Mouse (Mus musculus): Measurements from ENCODE around the gene Card6.

Gene Card6

DNA sequence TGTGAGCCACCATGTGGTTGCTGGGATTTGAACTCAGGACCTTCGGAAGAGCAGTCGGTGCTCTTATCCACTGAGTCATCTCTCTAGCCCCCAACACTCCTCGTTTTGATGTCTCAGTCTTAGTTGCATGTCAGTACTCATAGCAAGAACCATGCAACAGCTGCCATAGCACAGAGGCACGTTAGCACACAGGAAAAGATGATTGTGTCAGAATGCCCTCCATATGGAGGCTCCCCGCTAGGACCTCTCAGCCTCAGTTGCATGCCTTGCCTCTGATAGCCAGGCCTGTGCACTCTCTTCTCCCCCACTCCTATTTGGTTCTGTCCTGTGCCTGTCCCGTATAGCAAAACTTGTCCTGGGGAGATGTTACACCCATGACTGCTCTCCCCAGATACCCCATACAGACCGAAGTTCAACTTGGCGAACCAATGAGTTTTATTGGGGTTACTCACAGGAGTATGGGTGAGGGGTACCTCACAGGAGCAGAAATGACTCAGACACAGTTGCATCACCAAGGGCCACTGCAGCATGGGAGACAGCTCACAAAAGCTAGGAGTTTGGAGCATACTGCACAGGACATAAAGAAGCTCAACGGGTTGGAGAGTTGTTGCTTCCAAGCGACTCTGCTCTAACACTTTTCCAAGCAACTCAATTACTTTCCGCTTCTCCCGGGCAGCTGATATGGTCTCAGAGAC, 20.9 kb upstream of the Card6 start:
- DNase-seq (ENCODE audit: low spot score in 2 of 2), result no peak

DNA sequence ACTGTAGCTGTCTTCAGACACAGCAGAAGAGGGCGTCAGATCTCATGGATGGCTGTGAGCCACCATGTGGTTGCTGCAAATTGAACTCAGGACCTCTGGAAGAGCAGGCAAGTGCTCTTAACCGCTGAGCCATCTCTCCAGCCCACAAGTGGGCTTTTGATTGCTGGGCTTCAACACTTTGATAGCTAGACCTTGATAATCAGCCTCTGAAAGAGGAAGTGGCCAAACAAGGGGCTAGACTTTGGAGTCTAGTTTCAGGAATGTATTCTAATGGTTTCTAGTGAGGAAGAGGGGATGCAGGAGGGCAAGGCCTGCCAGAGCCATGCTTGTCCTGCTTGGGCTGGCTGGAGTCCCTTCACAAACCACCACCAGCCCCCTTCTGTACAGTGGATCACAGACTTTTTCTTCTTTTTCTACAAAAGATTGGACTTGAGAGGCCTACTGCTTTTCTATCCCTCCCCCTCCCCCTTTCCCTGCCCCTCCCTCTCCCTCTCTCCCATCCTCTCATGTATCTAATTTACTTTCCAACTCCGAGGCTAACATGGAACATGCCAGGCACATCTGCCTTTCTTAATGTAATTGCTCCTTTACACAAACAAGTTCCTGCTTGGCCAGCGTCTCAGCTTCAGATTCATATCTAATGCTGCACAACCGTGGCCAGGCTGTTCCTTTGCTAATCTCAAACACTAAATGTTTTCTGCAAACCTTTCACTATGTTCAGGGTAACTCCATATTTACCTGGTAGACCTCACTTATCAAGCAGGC, 20.0 kb upstream of the Card6 start:
- no peak for DNase-seq (ENCODE audit: low spot score in 2 of 2)

- no peak for DNase-seq (ENCODE audit: low spot score in 2 of 2)
These were observed 19.1 kb upstream of the Card6 start for GRCm38 (mm10) chr15:5127487-5127886.

DNA sequence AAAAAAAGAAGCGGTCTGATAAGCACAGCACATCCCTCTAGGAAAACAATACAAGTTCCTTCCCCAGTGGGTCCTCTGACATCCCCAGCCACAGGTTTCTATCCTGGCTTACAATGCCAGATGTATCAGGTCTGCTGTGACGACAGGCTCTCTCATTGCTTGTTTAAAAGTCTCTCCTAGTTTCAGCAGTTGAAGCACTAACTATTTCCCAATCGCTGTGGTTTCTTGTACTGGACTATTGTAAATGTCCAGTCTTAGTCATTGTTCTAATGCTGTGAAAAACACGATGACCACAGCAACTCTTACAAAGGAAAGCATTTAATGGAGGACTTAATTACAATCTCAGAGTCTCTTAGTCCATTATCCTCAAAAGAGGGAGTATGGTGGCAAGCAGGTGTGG, 18.1 kb upstream of the Card6 start:
- DNase-seq (ENCODE audit: low spot score in 2 of 2), result no peak

DNA sequence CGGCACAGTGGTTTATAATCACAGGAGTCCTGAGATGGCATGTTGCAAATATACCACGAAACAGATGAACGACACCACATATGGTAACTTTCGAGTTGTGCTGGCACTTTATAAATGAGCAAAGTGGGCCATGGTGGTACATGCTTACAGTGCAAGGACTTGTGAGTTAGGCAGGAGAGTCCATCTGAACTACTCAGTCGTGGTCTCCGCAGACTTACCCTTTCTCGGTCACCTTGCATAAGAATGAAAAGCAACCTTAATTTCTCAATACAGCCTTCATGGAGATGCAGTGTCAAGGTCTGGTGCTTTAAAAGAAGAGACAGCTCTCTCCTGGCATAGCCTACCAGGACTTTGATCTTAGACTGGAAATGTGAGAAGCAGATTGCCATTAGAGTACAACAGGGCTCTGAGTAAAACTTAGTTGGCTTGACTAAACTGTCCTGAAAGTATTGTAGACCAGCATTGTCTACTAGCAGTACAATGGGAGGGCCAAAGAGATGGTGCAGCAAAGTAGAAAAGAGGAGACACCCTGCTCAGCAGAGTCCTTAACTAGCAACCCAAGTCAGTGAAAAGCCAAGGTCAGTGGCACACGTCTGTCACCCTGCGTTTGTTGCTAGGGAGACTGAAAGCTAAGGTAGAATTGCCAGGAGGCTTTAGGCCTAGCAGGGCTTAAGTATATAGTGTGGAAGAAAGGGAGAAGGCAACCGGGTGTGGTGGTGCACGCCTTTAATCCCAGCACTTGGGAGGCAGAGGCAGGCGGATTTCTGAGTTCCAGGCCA, 13.4 kb upstream of the Card6 start:
- DNase-seq (ENCODE audit: low spot score in 2 of 2), result no peak

- DNase-seq (ENCODE audit: low spot score in 2 of 2), result no peak
These were observed 11.4 kb upstream of the Card6 start for GRCm38 (mm10) chr15:5119707-5120106.

DNA sequence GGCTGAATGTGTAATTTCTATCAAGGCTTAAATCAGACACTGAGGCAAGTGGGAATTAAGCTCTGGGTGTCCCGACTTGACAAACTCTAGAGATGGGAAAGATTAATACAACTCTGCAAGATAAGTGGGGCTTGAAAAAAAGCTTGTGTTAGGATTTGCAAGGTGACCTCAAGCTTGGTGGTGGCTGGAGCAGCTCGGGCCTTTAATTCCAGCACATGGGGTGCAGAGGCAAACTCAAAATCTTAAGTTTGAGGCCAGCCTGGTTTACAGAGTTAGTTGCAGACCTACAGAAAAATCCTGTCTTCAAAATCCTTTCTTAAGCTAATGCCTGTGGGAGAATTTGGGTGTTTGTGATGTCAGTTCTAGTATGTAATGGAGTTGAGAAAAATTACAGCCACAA, 10.9 kb upstream of the Card6 start:
- no peak for DNase-seq (ENCODE audit: low spot score in 2 of 2)

DNA sequence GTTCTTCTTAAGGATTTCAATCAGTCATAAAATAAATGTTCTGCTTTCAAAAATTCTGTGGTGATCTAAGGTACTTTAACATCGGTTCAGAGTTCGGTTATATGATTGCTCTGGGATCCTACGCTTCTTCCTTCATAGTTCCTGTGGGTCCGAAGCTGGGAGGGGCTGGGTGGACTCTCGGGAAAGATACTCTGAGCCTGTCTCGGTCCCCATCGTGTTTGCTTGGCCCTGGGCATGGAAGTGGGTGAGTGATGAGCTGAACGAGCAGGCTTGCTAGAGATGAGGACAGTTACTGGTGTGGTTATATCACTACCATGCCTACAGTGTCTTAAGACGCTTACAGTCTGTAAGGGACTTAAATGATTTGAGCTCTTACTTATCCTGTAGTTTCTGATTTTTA, 10.3 kb upstream of the Card6 start:
- no peak for DNase-seq (ENCODE audit: low spot score in 2 of 2)

DNA sequence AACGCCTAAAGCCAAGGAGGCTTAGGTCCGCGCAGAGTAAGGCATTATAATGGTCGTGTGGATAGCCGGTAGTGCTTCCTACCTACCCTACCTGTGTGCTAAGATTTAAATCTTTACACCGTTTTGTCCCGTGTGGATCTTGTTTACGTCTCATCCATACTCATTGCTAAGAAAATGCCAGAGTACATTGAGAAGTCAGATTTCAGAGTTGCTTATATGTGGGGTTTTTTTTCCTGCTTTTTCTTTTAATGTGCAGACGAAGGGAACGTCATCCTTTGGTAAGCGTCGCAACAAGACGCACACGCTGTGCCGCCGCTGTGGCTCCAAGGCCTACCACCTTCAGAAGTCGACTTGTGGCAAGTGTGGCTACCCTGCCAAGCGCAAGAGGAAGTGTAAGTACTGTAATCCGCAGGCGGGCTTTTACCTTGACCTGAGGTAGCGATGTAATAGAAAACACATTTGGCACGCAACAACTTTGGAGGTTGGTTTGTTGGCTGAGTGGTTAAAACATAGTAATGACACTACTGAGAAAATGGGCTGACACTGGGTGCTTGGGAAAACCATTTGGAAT, 8.8 kb upstream of the Card6 start:
- no peak for DNase-seq (ENCODE audit: low spot score in 2 of 2)

- peak; percentile 92 to 97 for DNase-seq (ENCODE audit: low spot score in 2 of 2)
These were observed 8.1 kb upstream of the Card6 start, which contains the start of gene Rpl37 for GRCm38 (mm10) chr15:5116270-5117030. TSS of gene Rpl37 (plus strand) at chr15:5116645.

- no peak for DNase-seq (ENCODE audit: low spot score in 2 of 2)
These were observed 6.8 kb upstream of the Card6 start for GRCm38 (mm10) chr15:5115173-5115572.

DNA sequence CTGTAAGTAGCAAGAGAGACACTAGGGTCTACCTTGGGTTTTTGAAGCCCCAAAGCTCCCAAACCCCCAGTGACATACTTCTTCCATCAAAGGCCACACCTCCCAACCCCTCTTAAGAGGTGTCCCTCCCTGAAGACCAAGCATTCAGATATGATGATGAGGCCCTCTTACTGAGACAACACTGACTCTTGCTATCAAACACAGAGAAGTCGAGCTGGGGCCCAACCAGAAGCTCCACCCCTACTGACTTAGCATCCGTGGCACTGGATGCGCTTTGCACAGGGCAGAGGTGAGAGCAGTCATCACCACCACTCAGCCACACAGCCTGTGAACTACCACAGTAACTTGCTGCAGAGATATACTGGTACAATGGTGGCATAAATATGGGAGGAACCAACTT, 4.3 kb upstream of the Card6 start:
- DNase-seq (ENCODE audit: low spot score in 2 of 2), result no peak

DNA sequence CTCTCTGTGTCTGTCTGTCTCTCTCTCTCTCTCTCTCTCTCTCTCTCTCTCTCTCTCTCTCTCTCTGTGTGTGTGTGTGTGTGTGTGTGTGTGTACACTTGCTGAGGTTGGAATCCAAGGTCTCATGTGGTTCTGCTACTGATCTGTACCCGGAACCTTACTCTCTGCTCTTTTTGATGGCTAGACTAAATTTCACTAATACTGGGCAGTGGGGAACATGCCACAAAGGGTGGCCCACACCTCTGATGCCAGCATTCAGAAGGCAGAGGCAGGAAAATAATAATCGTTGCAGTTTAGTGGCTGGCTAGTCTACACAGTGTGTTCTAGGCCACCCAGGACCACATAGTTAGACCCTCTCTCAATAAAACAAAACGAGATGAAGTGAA, 309 bp upstream of the Card6 start:
- DNase-seq (ENCODE audit: low spot score in 2 of 2), result no peak

- DNase-seq (ENCODE audit: low spot score in 2 of 2), result no peak
These were observed 2.0 kb downstream of the Card6 start for GRCm38 (mm10) chr15:5106293-5106692.

GRCm38 (mm10) chr15:5105891-5106290, 2.4 kb downstream of the Card6 start:
- no peak for DNase-seq (ENCODE audit: low spot score in 2 of 2)

- DNase-seq (ENCODE audit: low spot score in 2 of 2), result no peak
These were observed 6.0 kb downstream of the Card6 start for GRCm38 (mm10) chr15:5102312-5102711.

DNA sequence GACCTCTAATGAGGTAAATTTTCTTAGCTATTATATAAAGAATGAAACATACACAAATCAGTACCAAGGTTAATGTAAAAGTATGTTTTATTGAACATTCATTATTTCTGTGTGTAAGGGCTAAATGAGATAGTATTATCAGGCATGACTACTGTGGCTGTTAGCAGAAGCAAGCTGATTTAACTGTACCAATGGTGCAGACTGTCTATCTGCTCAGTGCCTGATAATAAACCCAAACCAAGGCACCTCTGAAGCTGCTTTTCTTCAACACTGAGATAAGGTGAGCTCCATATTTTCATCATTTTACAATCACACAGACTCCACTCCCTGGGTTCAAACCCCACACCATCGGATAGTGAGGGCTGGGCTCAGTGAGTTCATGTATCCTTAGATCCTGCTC, 11.0 kb downstream of the Card6 start:
- DNase-seq (ENCODE audit: low spot score in 2 of 2), result no peak

- no peak for DNase-seq (ENCODE audit: low spot score in 2 of 2)
These were observed 12.6 kb downstream of the Card6 start for GRCm38 (mm10) chr15:5095534-5096301.

GRCm38 (mm10) chr15:5090131-5090530, 18.2 kb downstream of the Card6 start:
- no peak for DNase-seq (ENCODE audit: low spot score in 2 of 2)

GRCm38 (mm10) chr15:5088850-5089608, 19.3 kb downstream of the Card6 start:
- DNase-seq (ENCODE audit: low spot score in 2 of 2), result no peak
